Mouse (Mus musculus) T-cell, adult 2 months (primary cell): ENCODE measurements around the gene Gm20867.
"Not testable (repeated sequence)": the region's sequence is repeated elsewhere in the genome, so short reads cannot be mapped to it uniquely, and the experiment has no call there.

ENCODE experiments used
- DNase-seq: peaks from one replicate; pipeline ENCODE4 v3.0.0; 2022; ENCODE audit warnings: low spot score

The Gm20867 gene

DNA sequence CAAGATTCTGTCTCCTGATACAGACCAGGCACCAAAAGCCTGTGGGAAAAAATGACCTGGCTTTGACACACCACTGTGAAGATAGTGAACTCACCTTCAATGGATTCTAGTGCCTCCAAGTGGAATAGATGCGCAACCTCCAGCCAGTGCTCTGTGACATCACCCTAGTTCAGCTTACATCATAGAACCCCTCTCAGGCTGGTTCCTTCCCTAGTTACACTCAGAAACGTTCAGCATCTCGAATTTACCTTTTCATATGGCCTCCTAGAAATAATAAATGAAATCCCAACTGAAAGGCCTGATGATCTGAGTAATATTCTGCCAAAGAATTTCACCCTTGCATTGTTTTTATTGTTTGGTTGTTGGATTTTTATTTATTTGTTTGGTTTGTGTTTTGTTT, at the start of gene Gm20867:
Gm20867 (minus strand) TSS at position 101 of the 400 bp plus-strand sequence.
- DNase-seq = not testable (repeated sequence)
